Mouse (Mus musculus) liver, embryonic 12.5 days (tissue): ENCODE measurements at regions not wholly inside any gene's neighbourhood (a gene's known extent, or its start where the extent isn't known, plus 50 kb on each side); places are given as distances from the start of the nearest gene placed in this dataset.

ENCODE experiments used
- ATAC-seq: fragments of 200-750 bp; cut with Nextera tagmentation; 2 replicates; pipeline ENCODE4 v1.8.0; 2017; ENCODE audit warnings: moderate number of reproducible peaks, mild to moderate bottlenecking, moderate library complexity
- H3K27ac ChIP-seq: fragments of 300-500 bp; sonication (generic); 2 replicates; pipeline ENCODE4 v1.5.1; 2016; ENCODE audit warnings: mild to moderate bottlenecking
- H3K27me3 ChIP-seq: fragments of 300-500 bp; sonication (generic); replicated peaks from 2 replicates; pipeline ENCODE4 v1.6.1; 2016; ENCODE audit warnings: mild to moderate bottlenecking, moderate library complexity
- H3K36me3 ChIP-seq: fragments of 300-500 bp; sonication (generic); 2 replicates; pipeline ENCODE4 v1.6.1; 2016; ENCODE audit warnings: mild to moderate bottlenecking, moderate library complexity
- H3K4me1 ChIP-seq: fragments of 300-500 bp; sonication (generic); 2 replicates; pipeline ENCODE4 v1.6.1; 2016
- H3K4me2 ChIP-seq: fragments of 300-500 bp; sonication (generic); 2 replicates; pipeline ENCODE4 v1.6.1; 2016; ENCODE audit warnings: mild to moderate bottlenecking, moderate library complexity
- H3K4me3 ChIP-seq: fragments of 300-500 bp; sonication (generic); 2 replicates; pipeline ENCODE4 v1.5.1; 2016; ENCODE audit warnings: mild to moderate bottlenecking, moderate library complexity
- H3K9ac ChIP-seq: fragments of 300-500 bp; sonication (generic); 2 replicates; pipeline ENCODE4 v1.6.1; 2016; ENCODE audit warnings: mild to moderate bottlenecking, moderate library complexity
- H3K9me3 ChIP-seq: fragments of 300-500 bp; sonication (generic); replicated peaks from 2 replicates; pipeline ENCODE4 v1.6.1; 2016; ENCODE audit warnings: mild to moderate bottlenecking, moderate library complexity
- WGBS: fragments of 180-500 bp; shearing (Covaris S2); methylation state at CpG from one replicate; pipeline ENCODE4 v1.1.7; 2016; ENCODE audit not compliant: insufficient replicate concordance; 5-methylcytosine and 5-hydroxymethylcytosine counted together

DNA sequence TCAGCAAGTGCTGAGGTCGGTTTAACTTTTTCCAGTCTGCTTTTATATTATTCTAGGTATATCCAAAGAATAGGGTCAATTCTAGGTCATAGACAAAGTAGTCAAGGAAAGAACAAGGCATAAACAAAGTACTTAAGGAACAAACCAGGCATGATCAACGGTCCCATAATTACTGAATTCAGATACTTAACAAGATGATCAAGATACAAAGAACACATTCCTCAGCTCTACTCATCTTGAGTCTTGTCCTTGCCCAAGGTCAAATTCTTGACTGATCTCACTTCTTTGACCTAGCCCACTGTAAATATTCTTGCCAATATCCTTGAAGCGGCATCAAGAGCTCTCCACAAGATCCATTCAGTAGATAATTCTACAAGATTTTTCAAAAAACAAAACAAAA, 458.1 kb upstream of the Nr5a2 start:
- WGBS = 69% methylated on average over 3 of the region's 3 CpGs
- Histone ChIP-seq H3K4me3 (no peak overlapping the region), H3K27me3 (no peaks in the 10 kb centered on the region), H3K4me1 (no peaks in the 10 kb centered on the region), H3K9ac (no peak overlapping the region), H3K9me3 (no peaks in the 10 kb centered on the region), H3K4me2 (no peak overlapping the region), H3K27ac (no peak overlapping the region), H3K36me3 (no peaks in the 10 kb centered on the region)
- no peak for ATAC-seq

DNA sequence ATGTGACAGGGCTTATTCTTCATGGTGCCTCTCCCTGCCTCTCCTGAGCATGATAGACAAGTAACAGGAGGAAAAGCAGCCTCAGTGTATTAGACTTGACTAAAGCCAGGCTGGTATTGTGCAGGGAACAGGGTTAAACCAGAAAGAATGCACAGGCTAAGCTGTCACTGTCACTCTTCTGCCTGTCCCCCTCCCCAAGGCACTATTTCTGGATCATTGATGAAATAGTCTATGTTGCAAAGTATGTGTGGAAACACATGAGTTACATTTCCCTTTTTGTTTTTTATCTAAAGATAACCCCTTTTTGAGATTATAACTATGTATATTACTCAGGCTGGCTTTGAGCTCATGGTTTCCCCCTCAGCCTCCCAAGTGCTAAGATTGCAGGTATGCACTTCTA, 436.5 kb upstream of the Nr5a2 start:
- no peaks in the 10 kb centered on the region for H3K4me1 ChIP-seq
- no peak overlapping the region for H3K4me2 ChIP-seq
- H3K36me3 ChIP-seq = no peaks in the 10 kb centered on the region
- no peak overlapping the region for H3K4me3 ChIP-seq
- no peak overlapping the region for H3K9ac ChIP-seq
- H3K27ac ChIP-seq = no peak overlapping the region
- no peaks in the 10 kb centered on the region for H3K27me3 ChIP-seq
- H3K9me3 ChIP-seq = no peaks in the 10 kb centered on the region
- no peak for ATAC-seq

DNA sequence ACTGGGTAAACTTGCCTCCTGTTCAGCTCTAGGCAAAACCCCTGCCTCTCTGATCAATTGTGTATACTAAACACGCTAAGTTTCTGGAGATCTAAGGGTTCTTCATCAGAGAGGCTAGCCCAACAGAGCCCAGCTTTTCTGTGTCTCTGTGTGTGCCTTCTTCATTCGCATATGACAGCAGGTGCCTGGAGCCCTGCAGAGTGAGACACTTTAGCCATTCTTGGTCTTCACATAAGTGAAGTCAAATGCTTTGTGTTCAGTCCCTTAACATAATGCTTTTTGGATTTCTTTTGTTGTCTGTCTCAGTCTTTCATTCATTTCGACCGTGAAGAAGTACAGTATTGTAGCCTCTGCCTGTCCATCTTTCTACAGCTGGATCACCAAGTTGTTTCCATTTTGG, 427.3 kb upstream of the Nr5a2 start:
- Histone ChIP-seq H3K27me3 (no peaks in the 10 kb centered on the region), H3K27ac (no peak overlapping the region), H3K9ac (no peak overlapping the region), H3K36me3 (no peaks in the 10 kb centered on the region), H3K4me2 (no peak overlapping the region), H3K4me3 (no peak overlapping the region), H3K4me1 (no peaks in the 10 kb centered on the region), H3K9me3 (no peaks in the 10 kb centered on the region)
- no peak for ATAC-seq
- WGBS = 61% methylated on average over 4 of the region's 4 CpGs

DNA sequence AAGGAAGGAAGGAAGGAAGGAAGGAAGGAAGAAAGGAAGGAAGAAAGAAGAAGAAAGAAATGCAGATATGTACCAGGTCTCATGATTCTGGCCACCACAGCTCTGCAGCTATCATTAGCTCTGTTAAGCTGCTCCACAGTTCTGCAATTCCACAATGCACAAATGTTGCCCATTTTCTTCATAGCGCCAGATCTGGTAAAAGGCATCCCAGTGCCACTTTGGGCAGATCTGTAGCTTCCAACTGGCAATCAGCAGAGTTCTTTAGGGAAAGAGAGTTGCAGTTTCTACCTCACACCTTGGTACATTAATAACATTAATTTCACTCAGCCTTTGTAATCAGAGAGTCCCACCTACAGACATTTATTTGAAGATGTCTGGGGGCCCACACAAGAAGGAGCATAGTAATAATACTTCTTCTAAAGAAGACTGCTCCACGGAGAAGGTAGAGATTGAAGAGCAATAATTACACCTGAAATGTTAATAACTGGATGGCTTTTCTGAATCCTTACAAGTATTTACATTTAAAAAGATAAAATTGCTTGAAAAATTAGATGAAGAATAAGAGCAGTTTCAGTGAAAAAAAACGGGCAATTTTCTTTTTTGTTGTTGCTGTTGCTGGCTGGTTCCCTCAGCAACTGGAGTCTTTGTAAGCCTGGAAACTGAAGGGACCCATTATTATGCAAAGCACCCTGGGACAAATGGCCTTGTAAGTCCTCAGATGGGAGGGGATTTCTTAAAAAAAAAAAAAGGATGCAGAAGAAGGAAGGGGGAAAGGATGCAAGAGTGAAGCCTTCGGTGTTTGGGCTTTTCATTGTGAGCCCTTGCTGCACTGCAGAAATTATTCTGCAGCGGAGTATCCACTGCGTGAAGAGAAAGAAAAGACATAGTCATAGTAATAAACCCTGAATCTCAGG, 418.1 kb upstream of the Nr5a2 start:
- no peaks in the 10 kb centered on the region for H3K27me3 ChIP-seq
- no peaks in the 10 kb centered on the region for H3K36me3 ChIP-seq
- H3K4me3 ChIP-seq = no peak overlapping the region
- H3K9me3 ChIP-seq = no peaks in the 10 kb centered on the region
- no peak for ATAC-seq
- no peak overlapping the region for H3K27ac ChIP-seq
- H3K9ac ChIP-seq = no peak overlapping the region
- H3K4me1 ChIP-seq = no peaks in the 10 kb centered on the region
- no peak overlapping the region for H3K4me2 ChIP-seq
- WGBS = 29% methylated on average over 6 of the region's 6 CpGs

DNA sequence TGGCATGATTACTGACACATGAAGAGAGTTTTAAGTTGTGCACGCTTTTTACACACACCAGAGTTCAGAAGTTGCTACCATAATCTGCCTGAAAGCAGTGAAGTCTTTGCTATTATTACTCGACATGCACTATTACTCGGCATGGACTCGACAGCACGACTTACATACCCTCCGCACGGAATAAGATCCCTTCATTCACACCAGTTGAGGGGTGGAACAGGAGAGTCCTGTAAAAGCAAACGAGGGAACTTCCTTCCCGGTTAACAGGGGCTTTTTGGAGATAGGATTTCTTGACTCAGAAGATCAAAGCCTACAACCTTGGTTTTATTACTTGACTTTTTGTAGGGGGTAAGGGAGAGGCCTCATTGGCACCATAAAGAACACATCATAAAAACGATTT, 416.4 kb upstream of the Nr5a2 start:
- Histone ChIP-seq H3K27ac (no peak overlapping the region), H3K4me2 (no peak overlapping the region), H3K36me3 (no peaks in the 10 kb centered on the region), H3K4me3 (no peak overlapping the region), H3K27me3 (no peaks in the 10 kb centered on the region), H3K9ac (no peak overlapping the region), H3K9me3 (no peaks in the 10 kb centered on the region), H3K4me1 (no peaks in the 10 kb centered on the region)
- WGBS = 63% methylated on average over 10 of the region's 10 CpGs
- no peak for ATAC-seq

DNA sequence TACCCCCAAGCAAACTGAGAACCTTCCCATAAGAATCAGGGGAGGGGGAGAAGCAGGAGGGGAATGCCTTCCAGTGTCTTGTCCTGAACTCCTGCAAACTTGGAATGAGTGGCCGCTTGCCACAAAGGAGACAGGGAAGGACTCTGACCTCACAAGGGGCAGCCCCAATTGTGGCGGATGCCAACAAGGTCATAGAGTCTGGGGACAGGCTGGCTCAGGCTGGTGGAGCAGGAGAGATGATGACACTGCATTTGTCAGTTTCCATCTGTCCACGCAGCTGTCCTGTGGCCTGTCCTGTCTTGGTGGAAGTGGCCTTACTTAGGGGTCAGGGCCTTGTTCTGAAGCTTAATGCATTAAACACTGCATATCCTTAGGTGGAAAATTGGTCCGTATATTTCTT, 414.4 kb upstream of the Nr5a2 start:
- no peak overlapping the region for H3K4me2 ChIP-seq
- H3K9ac ChIP-seq = no peak overlapping the region
- no peak overlapping the region for H3K4me3 ChIP-seq
- H3K4me1 ChIP-seq = no peaks in the 10 kb centered on the region
- no peaks in the 10 kb centered on the region for H3K36me3 ChIP-seq
- H3K9me3 ChIP-seq = no peaks in the 10 kb centered on the region
- ATAC-seq = no peak
- no peaks in the 10 kb centered on the region for H3K27me3 ChIP-seq
- H3K27ac ChIP-seq = no peak overlapping the region
- 65% methylated on average over 4 of the region's 4 CpGs for WGBS

DNA sequence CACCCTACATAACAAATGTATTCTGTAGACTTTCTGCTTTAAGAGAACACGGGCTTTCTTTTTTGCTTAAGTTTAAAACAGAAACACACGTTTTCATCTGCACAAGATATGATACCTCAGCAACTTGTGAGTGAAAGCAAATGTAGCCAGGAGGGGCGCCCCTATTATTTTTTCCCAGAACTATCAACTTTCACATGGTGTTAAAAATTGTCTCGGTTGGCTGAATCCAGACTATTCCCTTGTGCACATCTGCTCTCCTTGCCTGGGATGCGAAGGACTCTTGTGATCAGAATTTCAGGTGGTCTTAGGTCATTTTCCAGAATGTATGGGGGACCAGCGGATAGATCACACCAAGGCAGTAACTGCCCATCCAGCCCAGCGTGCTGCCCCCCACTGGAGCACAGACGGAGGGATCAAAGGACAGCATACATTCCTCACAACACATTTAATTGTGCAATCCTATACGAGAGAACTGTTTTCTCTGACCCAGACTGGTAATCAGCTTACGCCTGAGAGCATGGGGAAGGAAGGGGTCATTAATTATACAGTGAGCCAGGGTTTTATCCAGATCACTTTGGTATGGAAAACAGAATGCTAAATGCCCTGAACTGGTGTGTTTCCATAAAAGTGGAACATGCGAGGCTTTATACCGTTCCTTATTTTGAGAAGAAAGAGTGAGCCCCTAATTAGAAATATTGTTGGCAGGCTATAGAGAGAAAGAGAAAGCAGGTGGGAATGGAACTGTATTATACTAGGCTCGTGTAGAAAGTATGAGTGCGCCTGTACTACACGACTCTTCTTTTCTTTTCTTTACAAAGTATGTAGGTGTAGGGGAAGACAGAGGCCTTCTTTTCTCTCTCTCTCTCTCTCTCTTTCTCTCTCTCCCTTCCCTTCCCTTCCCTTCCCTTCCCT, 413.5 kb upstream of the Nr5a2 start:
- Histone ChIP-seq H3K9me3 (no peaks in the 10 kb centered on the region), H3K4me2 (no peak overlapping the region), H3K9ac (no peak overlapping the region), H3K4me3 (no peak overlapping the region), H3K27ac (no peak overlapping the region), H3K4me1 (no peaks in the 10 kb centered on the region), H3K27me3 (no peaks in the 10 kb centered on the region), H3K36me3 (no peaks in the 10 kb centered on the region)
- no peak for ATAC-seq
- WGBS = 61% methylated on average over 15 of the region's 15 CpGs

DNA sequence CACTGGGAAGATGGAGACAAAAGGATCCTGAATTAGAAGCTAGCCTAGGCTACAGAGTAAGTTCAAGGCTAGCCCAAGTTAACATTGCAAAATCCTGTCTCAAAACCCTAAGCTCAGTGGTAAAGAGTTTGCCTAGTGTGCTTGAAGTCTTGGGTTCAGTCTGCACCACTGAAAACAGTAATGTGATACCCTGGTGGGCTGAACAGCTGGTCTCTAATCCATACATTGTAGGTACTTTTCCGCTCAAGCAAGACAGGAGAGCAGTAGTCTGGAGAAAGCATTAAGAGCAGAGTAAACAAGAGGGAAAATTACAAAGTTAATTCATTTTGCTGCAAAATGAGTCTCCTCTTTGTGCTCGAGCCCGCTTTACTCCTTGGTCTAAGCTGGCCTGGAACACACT, 412.0 kb upstream of the Nr5a2 start:
- Histone ChIP-seq H3K4me3 (no peak overlapping the region), H3K27me3 (no peaks in the 10 kb centered on the region), H3K9me3 (no peaks in the 10 kb centered on the region), H3K9ac (no peak overlapping the region), H3K4me1 (no peaks in the 10 kb centered on the region), H3K36me3 (no peaks in the 10 kb centered on the region), H3K4me2 (no peak overlapping the region), H3K27ac (no peak overlapping the region)
- WGBS = 73% methylated on average over 3 of the region's 3 CpGs
- ATAC-seq = no peak

DNA sequence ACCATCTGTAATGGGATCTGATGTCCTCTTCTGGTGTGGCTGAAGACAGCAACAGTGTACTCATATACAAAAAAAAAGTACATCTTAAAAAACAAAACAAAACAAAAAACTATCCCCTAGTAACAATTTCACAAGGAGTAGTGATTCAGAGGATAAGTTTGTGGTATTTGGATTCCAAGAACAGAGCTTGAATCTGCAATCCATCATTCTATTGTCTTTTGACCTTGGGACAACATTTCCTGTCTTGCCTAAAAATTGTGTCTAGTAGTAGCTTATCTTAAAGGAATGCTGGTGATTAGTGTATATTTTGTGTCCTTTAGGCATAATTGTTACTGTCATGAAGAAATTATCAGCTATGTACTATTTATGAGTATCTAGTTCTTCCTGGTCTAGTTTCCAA, 404.1 kb upstream of the Nr5a2 start:
- Histone ChIP-seq H3K27ac (no peak overlapping the region), H3K9me3 (no peaks in the 10 kb centered on the region), H3K27me3 (no peaks in the 10 kb centered on the region), H3K36me3 (no peaks in the 10 kb centered on the region), H3K9ac (no peak overlapping the region), H3K4me3 (no peak overlapping the region), H3K4me1 (no peaks in the 10 kb centered on the region), H3K4me2 (no peak overlapping the region)
- ATAC-seq = no peak

DNA sequence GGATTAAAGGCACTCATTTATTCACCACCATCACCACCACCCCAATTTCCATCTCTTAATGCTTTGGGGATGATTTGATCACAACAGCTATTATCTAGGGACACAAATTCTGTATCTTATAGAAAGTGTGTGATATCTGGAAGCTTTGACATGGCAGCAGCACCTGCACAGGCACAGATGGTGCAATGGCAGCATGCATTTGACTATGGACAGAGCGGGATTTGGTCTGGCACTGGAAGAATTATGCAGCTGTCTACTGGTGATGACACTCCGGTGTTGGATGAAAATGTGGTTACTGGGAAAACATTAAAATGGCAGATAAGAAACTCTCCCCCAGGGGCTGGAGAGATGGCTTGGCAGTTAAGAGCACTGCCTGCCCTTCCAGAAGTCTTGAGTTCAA, 403.7 kb upstream of the Nr5a2 start:
- Histone ChIP-seq H3K4me2 (no peak overlapping the region), H3K4me3 (no peak overlapping the region), H3K27me3 (no peaks in the 10 kb centered on the region), H3K9ac (no peak overlapping the region), H3K9me3 (no peaks in the 10 kb centered on the region), H3K27ac (no peak overlapping the region), H3K4me1 (no peaks in the 10 kb centered on the region), H3K36me3 (no peaks in the 10 kb centered on the region)
- WGBS = 81% methylated on average over 2 of the region's 2 CpGs
- no peak for ATAC-seq

DNA sequence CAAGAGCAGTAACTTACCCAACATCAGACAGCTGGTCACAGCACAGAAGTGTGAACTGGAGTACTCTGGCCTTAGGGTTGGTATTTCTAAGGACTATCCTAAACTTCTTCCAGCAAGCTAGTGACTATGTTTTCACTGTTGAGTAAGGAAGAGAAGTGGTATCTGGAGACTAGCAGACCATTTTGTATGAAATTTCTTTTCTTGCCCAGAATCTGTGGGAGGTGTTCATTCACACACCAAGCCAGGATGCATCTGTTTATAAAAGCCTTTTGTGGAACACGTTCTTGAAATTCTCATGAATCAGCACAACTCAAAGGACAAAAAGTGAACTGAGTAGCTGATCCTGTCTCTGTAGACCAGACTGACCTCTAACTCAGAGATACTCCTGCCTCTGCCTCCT, 403.3 kb upstream of the Nr5a2 start:
- no peaks in the 10 kb centered on the region for H3K9me3 ChIP-seq
- ATAC-seq = no peak
- WGBS = 45% methylated on average over 1 of the region's 1 CpGs
- no peak overlapping the region for H3K9ac ChIP-seq
- no peaks in the 10 kb centered on the region for H3K27me3 ChIP-seq
- H3K4me3 ChIP-seq = no peak overlapping the region
- H3K4me1 ChIP-seq = no peaks in the 10 kb centered on the region
- no peaks in the 10 kb centered on the region for H3K36me3 ChIP-seq
- H3K27ac ChIP-seq = no peak overlapping the region
- H3K4me2 ChIP-seq = no peak overlapping the region

DNA sequence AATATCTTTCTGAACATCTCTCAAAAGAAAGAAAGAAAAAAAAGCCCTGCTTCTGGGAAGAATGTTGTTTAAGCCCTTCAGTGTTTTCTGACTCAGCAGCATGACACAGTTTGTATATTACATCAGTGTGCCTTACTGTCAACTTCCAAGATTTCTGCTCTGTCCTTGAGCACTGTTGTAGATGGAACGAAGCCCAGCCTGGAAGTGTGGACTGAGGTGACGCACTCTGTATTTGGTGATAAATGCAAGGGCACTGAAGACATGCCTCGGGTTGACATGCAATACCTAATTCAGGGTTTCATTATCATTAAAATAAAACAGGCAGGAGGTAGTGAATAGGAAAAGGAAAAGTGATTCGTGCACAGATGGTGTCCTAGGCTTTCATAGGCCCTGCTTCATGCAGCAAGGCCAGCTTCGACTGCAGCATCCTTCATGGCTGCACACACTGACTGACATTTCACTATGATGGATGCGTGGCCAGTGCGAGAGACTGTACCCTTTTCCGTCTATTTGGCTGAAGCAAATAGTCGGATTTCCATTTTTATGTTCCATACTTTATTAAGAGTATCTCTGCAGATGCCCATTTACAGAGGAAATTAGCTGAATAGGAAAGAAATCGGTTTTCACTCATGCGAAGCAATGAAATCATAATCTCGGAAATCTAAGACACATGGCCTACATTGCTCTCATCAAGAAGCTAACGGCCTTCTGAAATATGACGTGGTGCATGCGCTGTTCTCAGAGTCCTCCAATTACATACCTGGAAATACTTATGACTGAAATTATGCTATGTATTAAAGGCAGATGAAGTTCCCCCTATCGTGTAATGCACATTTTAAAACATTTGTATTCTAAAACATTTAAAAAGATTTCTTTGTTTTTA, 400.7 kb upstream of the Nr5a2 start:
- ATAC-seq = no peak
- Histone ChIP-seq H3K4me1 (no peaks in the 10 kb centered on the region), H3K4me2 (no peak overlapping the region), H3K9me3 (no peaks in the 10 kb centered on the region), H3K36me3 (no peaks in the 10 kb centered on the region), H3K9ac (no peak overlapping the region), H3K4me3 (no peak overlapping the region), H3K27me3 (no peaks in the 10 kb centered on the region), H3K27ac (no peak overlapping the region)
- WGBS = 80% methylated on average over 16 of the region's 16 CpGs
